12 mouse cellular contexts compared by ENCODE assay signal in the genomic region with DNA sequence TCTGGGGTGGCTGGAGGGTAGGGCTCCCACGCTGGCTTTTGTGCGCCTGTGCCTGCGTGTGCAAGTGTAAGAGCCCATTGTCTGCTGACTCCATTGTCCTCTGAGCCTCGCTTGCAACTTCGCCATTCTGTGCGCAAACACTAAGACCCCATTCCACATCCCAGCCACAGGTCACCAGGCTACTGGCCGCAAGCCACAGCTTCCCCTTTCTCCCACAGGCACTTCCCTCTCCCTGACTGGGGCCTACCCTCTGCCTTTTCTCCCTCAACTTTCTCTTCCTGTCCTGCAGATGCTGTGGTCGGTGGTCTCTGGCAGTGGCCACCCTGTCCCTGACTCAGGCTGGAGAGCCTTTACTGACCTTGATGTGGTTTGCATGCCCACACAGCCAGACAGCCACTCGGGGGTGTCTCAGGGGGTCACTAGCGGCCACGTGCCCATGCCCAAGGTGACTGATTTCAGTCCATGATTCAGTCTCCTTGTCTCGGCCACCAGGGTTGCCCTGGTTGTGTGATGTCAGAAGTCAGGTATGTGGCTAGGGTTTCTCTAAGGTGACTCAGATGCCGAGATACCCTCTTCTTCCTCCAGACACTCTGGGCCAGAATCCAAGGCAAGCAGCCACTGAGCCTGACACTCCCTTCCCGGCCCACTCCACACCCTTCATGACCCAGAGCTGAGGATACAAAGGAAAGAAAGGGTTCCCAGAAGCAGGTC. TPM values are rescaled to one million over a fixed set of nuclear protein-coding genes. Genes with fewer than 3 reads are reported as not detected.
DNase-seq lines count a peak whose midpoint lies in the region; ATAC-seq lines count a peak whose summit lies in the region.
"Had no signal": no experiment of that assay in that cellular context is flagged by ENCODE, and none has a peak within 500 bp of the region (broad histone marks: within the 10 kb centered on the region; RNA-seq: fewer than 3 reads in every experiment).

No protein-coding gene starts in this region.

- 13% methylated on average over 14 of the region's 14 CpGs for WGBS in liver, embryonic 12.5 days (ENCODE audit: insufficient replicate concordance)
- 42% methylated on average over 14 of the region's 14 CpGs for WGBS in midbrain, embryonic 16.5 days

- ATAC-seq in liver, embryonic 12.5 days: no peak
- ATAC-seq in midbrain, embryonic 16.5 days: no peak

- peaks cover 100% of the 10 kb centered on the region for H3K27me3 ChIP-seq in liver, embryonic 12.5 days (replicated peaks)
- peaks cover 10% of the 10 kb centered on the region for H3K27me3 ChIP-seq in midbrain, embryonic 16.5 days (ENCODE audit: control insufficient read depth, insufficient read depth, low read depth, low read length)

- no peaks in the 10 kb centered on the region for H3K36me3 ChIP-seq in liver, embryonic 12.5 days
- no peaks in the 10 kb centered on the region for H3K36me3 ChIP-seq in midbrain, embryonic 16.5 days (ENCODE audit: control insufficient read depth, insufficient read depth, low read length)

- peak; percentile 35 for DNase-seq in gastrocnemius, postnatal 14 days
- no peak for DNase-seq in gastrocnemius, adult 8-10 months (ENCODE audit: low spot score in 2 of 2)
- DNase-seq in spleen, postnatal 4 days (ENCODE audit: low spot score in 2 of 2): peak; percentile 44 to 71
- no peak for DNase-seq in spleen, adult 18-20 months
- DNase-seq in thymus, postnatal 10 days (ENCODE audit: low spot score in 2 of 2): no peak
- DNase-seq in testis, postnatal 10 days (ENCODE audit: low spot score): no peak
- DNase-seq: kidney, adult 18-20 months; thymus, postnatal 36 days had no signal

- no peaks in the 10 kb centered on the region for H3K9me3 ChIP-seq in liver, embryonic 12.5 days (replicated peaks)
- no peaks in the 10 kb centered on the region for H3K9me3 ChIP-seq in midbrain, embryonic 16.5 days (replicated peaks; ENCODE audit: control insufficient read depth, low read length, poor library complexity, severe bottlenecking)

- intact Hi-C loops in gastrocnemius, postnatal 14 days (cut with DNase I; ENCODE audit: low total_unique reads): no loop called here

- H3K4me1 ChIP-seq in liver, embryonic 12.5 days: peaks cover 15% of the 10 kb centered on the region
- H3K4me1 ChIP-seq in midbrain, embryonic 16.5 days (ENCODE audit: control insufficient read depth, insufficient read depth, low read length): peaks cover 12% of the 10 kb centered on the region

- no peak overlapping the region for H3K4me3 ChIP-seq in liver, embryonic 12.5 days
- H3K4me3 ChIP-seq in midbrain, embryonic 16.5 days (ENCODE audit: low read depth, low read length): no peak overlapping the region

- no peak overlapping the region for H3K27ac ChIP-seq in liver, embryonic 12.5 days
- H3K27ac ChIP-seq in midbrain, embryonic 16.5 days (ENCODE audit: low read length): no peak overlapping the region

- 0 out of 2 replicates have a peak overlapping the region, but pooled peaks have one; percentile 4 for H3K4me2 ChIP-seq in liver, embryonic 12.5 days
- H3K4me2 ChIP-seq in midbrain, embryonic 16.5 days (ENCODE audit: low read length): no peak overlapping the region

- H3K9ac ChIP-seq in liver, embryonic 12.5 days: no peak overlapping the region
- H3K9ac ChIP-seq in midbrain, embryonic 16.5 days (ENCODE audit: low read depth, low read length): no peak overlapping the region

RNA-seq across cellular contexts. Expression of a gene that starts 6.8 kb away (rescaled TPM):
- under 1 TPM; 0.69 to 0.90 TPM for total RNA-seq in gastrocnemius, postnatal 14 days (2021)
- total RNA-seq in gastrocnemius, adult 8-10 months (2022): under 1 TPM; 0.16 to 0.86 (median 0.30) TPM
- 0.04 and 0.05 TPM in 2 replicates for polyA plus RNA-seq in liver, embryonic 12.5 days (2016; fragmentation: Nextera tagmentation; extraction: Ambion mirVana)
- 0.06 TPM in 2 replicates for polyA plus RNA-seq in midbrain, embryonic 16.5 days (2015; fragmentation: Nextera tagmentation; extraction: Ambion mirVana)
- polyA plus RNA-seq: forebrain, embryonic 11.5 days had no signal

RNA-seq across cellular contexts. Expression of a gene that starts 28.0 kb away (rescaled TPM):
- 10 to 100 TPM; 26.7 to 28.7 TPM for total RNA-seq in gastrocnemius, postnatal 14 days (2021)
- total RNA-seq in gastrocnemius, adult 8-10 months (2022): 10 to 100 TPM; 27.1 to 33.7 (median 28.7) TPM
- polyA plus RNA-seq in liver, embryonic 12.5 days (2016; fragmentation: Nextera tagmentation; extraction: Ambion mirVana): 25.8 and 31.5 TPM in 2 replicates
- polyA plus RNA-seq in midbrain, embryonic 16.5 days (2015; fragmentation: Nextera tagmentation; extraction: Ambion mirVana): 80.1 and 82.4 TPM in 2 replicates

RNA-seq across cellular contexts. Expression of a gene that starts 34.2 kb away (rescaled TPM):
- total RNA-seq in gastrocnemius, postnatal 14 days (2021): 100 to 1,000 TPM; 800 to 833 TPM
- 1,000 to 10,000 TPM; 1,093 to 1,223 (median 1,133) TPM for total RNA-seq in gastrocnemius, adult 8-10 months (2022)
- 5.1 and 5.6 TPM in 2 replicates for polyA plus RNA-seq in liver, embryonic 12.5 days (2016; fragmentation: Nextera tagmentation; extraction: Ambion mirVana)
- 111 and 114 TPM in 2 replicates for polyA plus RNA-seq in midbrain, embryonic 16.5 days (2015; fragmentation: Nextera tagmentation; extraction: Ambion mirVana)

RNA-seq across cellular contexts. Expression of a gene that starts 36.7 kb away (rescaled TPM):
- total RNA-seq in gastrocnemius, postnatal 14 days (2021): not detected
- total RNA-seq in gastrocnemius, adult 8-10 months (2022): under 1 TPM in 2 of 4 experiments, not detected in 2; 0.40 to 0.80 TPM
- not detected in 2 replicates for polyA plus RNA-seq in liver, embryonic 12.5 days (2016; fragmentation: Nextera tagmentation; extraction: Ambion mirVana)
- 1.5 and 1.6 TPM in 2 replicates for polyA plus RNA-seq in midbrain, embryonic 16.5 days (2015; fragmentation: Nextera tagmentation; extraction: Ambion mirVana)
- polyA plus RNA-seq: limb, embryonic 14.5 days had no signal

RNA-seq across cellular contexts. Expression of a gene that starts 42.7 kb away (rescaled TPM):
- total RNA-seq in gastrocnemius, postnatal 14 days (2021): 1 to 10 TPM; 7.4 to 8.2 TPM
- total RNA-seq in gastrocnemius, adult 8-10 months (2022): 10 to 100 TPM in 3 of 4 experiments, 1 to 10 TPM in 1; 8.9 to 13.9 (median 11.2) TPM
- 19.5 and 19.9 TPM in 2 replicates for polyA plus RNA-seq in liver, embryonic 12.5 days (2016; fragmentation: Nextera tagmentation; extraction: Ambion mirVana)
- polyA plus RNA-seq in midbrain, embryonic 16.5 days (2015; fragmentation: Nextera tagmentation; extraction: Ambion mirVana): 24.1 and 24.6 TPM in 2 replicates

Comparison
In these comparisons a context has a peak if more than half of its experiments do, and no peak if none do; other contexts are left out.
1. DNase-seq: peak in gastrocnemius, postnatal 14 days (single experiment) and spleen, postnatal 4 days (2 of 2); none in gastrocnemius, adult 8-10 months (0 of 2), spleen, adult 18-20 months (0 of 2), thymus, postnatal 10 days (0 of 2) and testis, postnatal 10 days (single experiment).